In the genomic region with DNA sequence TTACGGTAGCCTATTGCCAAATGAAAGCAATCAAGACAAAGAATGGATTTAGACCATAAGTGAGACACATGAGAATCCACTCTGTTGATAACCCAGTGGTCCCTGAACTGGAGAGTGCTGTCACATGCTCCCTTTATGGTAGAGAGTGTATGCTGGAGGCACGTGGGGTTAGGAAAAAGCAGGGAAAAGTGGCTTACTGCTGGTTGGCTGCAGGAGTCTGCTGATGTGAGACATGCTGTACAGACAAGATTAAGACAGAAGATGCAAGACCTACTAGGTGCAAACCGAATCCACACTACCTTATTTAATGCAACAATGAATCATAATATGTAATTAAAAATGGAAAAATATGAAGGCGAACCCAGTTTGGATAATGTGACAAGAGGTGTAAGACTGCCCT, we compare ENCODE assay signal across 20 mouse cellular contexts.
"Had no signal": no experiment of that assay in that cellular context is flagged by ENCODE, and none has a peak within 500 bp of the region (broad histone marks: within the 10 kb centered on the region; RNA-seq: fewer than 3 reads in every experiment).

No protein-coding gene starts in this region.

- H3K4me3 ChIP-seq: midbrain, embryonic 10.5 days; midbrain, embryonic 12.5 days; myocyte; neural tube, embryonic 12.5 days; stomach, embryonic 15.5 days had no signal

- H3K4me1 ChIP-seq: neural tube, embryonic 12.5 days; stomach, embryonic 15.5 days had no signal

- H3K27ac ChIP-seq: midbrain, embryonic 10.5 days; midbrain, embryonic 12.5 days; neural tube, embryonic 12.5 days; stomach, embryonic 15.5 days; stomach, postnatal 0 days had no signal

- H3K4me2 ChIP-seq: lung, embryonic 14.5 days; midbrain, embryonic 12.5 days; neural tube, embryonic 12.5 days; stomach, embryonic 15.5 days had no signal

- H3K9ac ChIP-seq: lung, embryonic 14.5 days; midbrain, embryonic 12.5 days; neural tube, embryonic 12.5 days; stomach, embryonic 15.5 days had no signal

- H3K9me3 ChIP-seq: midbrain, embryonic 10.5 days; midbrain, embryonic 12.5 days; neural tube, embryonic 12.5 days; stomach, embryonic 15.5 days had no signal

- DNase-seq: lung, adult 18-20 months; lung, embryonic 14.5 days; lung, postnatal 10 days; lung, postnatal 4 days; midbrain, embryonic 14.5 days; retina, postnatal 1 day; right cerebral cortex, adult 18-20 months; right cerebral cortex, postnatal 25 days; right cerebral cortex, postnatal 4 days; spleen, adult 18-20 months; thymus, adult 2 months; thymus, postnatal 25 days; thymus, postnatal 4 days had no signal

- H3K27me3 ChIP-seq: midbrain, embryonic 12.5 days; neural tube, embryonic 12.5 days; stomach, embryonic 15.5 days had no signal

- ATAC-seq: midbrain, embryonic 16.5 days had no signal

- H3K36me3 ChIP-seq: midbrain, embryonic 10.5 days; midbrain, embryonic 12.5 days; neural tube, embryonic 12.5 days; stomach, embryonic 15.5 days had no signal
